Mouse (Mus musculus): Measurements from ENCODE around the gene Atrx.
A peak's percentile ranks its signal among the peaks of the same experiment; 100 is the strongest.
"Not testable (repeated sequence)": the region's sequence is repeated elsewhere in the genome, so short reads cannot be mapped to it uniquely, and the experiment has no call there.

DNA sequence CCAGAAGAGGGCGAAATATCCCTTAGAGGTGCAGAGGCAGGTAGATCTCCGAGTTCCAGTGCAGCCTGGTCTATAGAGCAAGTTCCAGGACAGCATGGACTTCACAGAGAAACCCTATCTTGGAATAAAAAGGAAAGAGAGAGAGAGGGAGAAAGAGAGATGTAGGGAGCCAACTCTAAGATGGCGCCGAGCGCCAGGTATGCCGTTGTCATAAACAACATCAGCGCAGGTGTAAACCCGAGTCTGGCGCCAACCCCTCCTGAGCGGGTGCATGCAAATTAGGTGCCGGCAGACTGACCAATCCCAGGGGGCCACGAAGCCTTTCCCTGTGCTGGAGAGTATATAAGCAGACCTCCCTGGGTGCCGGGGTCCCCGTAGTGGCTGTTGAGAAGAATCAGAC lies 27.9 kb upstream of the Atrx start:
- TF ChIP-seq EP300 (IDR thresholded peaks at IDR 0.05; ENCODE audit: low read depth): not testable (repeated sequence)
- peak; percentile 9; the same call in 1 of the 2 replicates for TF ChIP-seq CTCF (IDR thresholded peaks at IDR 0.05; ENCODE audit: low read depth)

All from liver, embryonic 14.5 days (tissue).